Mouse (Mus musculus) megakaryocyte, embryonic 14.5 days (primary cell): ENCODE results near the gene Setd1a. TPM values are rescaled to one million over a fixed set of nuclear protein-coding genes. Genes with fewer than 3 reads are reported as not detected.
"Not testable (repeated sequence)": the region's sequence is repeated elsewhere in the genome, so short reads cannot be mapped to it uniquely, and the experiment has no call there.

Source experiments
- H3K27me3 ChIP-seq: replicated peaks from 2 replicates; pipeline ENCODE3; 2012; ENCODE audit warnings: inconsistent platforms
- H3K36me3 ChIP-seq: replicated peaks from 2 replicates; pipeline ENCODE3; 2012; ENCODE audit warnings: low read length, inconsistent platforms, mixed read lengths
- H3K4me1 ChIP-seq: 2 replicates; pipeline ENCODE4 v1.6.1; 2012; ENCODE audit warnings: inconsistent platforms
- H3K4me3 ChIP-seq: replicated peaks from 2 replicates; pipeline ENCODE3; 2012; ENCODE audit warnings: moderate library complexity, mild to moderate bottlenecking, inconsistent platforms
- H3K9me3 ChIP-seq: 2 replicates; pipeline ENCODE4 v1.6.1; 2012; ENCODE audit warnings: inconsistent platforms
- FLI1 ChIP-seq: IDR thresholded peaks from 2 replicates; pipeline ENCODE4 v1.6.1; 2012; ENCODE audit warnings: low read length, inconsistent platforms, mixed read lengths
- GATA1 ChIP-seq: IDR thresholded peaks from 3 replicates; pipeline ENCODE4 v1.6.1; 2012; ENCODE audit warnings: mixed read lengths, low read length, inconsistent platforms, borderline replicate concordance
- polyA plus RNA-seq: library from polyadenylated mRNA; stranded (reverse); fragments of >175 nt; gene quantifications from 2 replicates; pipeline ENCODE4 v1.2.3, GENCODE M21; 2012; ENCODE audit warnings: low replicate concordance; ENCODE audit not compliant: insufficient read depth

Setd1a gene
- 32.9 and 47.6 TPM in 2 replicates for polyA plus RNA-seq

GRCm38 (mm10) chr7:127776426-127776825, at the start of gene Setd1a:
Setd1a (plus strand) TSS chr7:127776670.
- Histone ChIP-seq H3K4me3 (peak within 1 kb of the TSS; percentile 99), H3K27me3 (no peaks in the 10 kb centered on the region), H3K4me1 (peaks cover 75% of the 10 kb centered on the region), H3K9me3 (no peaks in the 10 kb centered on the region), H3K36me3 (peaks cover 55% of the 10 kb centered on the region)
- TF ChIP-seq FLI1 (no peak), GATA1 (no peak)

- peaks cover 6% of the 10 kb centered on the region for H3K9me3 ChIP-seq
- H3K4me3 ChIP-seq: no peak overlapping the region
- H3K36me3 ChIP-seq: no peaks in the 10 kb centered on the region
- TF ChIP-seq GATA1 (no peak), FLI1 (no peak)
- H3K27me3 ChIP-seq: peaks cover 48% of the 10 kb centered on the region
- peaks cover 8% of the 10 kb centered on the region; the same call in 1 of the 2 replicates for H3K4me1 ChIP-seq
These were observed 48.6 kb upstream of the Setd1a start for GRCm38 (mm10) chr7:127727898-127728297.

GRCm38 (mm10) chr7:127730170-127730569, 46.3 kb upstream of the Setd1a start:
- H3K4me1 ChIP-seq: peaks cover 7% of the 10 kb centered on the region; the same call in 1 of the 2 replicates
- no peak overlapping the region for H3K4me3 ChIP-seq
- peaks cover 6% of the 10 kb centered on the region for H3K9me3 ChIP-seq
- peaks cover 38% of the 10 kb centered on the region for H3K27me3 ChIP-seq
- H3K36me3 ChIP-seq: no peaks in the 10 kb centered on the region
- TF ChIP-seq FLI1 (no peak), GATA1 (no peak)

- Histone ChIP-seq H3K27me3 (peaks cover 21% of the 10 kb centered on the region), H3K4me3 (peak within 1 kb of the TSS; percentile 16)
- not testable (repeated sequence) for H3K4me1 ChIP-seq, H3K9me3 ChIP-seq, H3K36me3 ChIP-seq
These were observed 44.4 kb upstream of the Setd1a start, which contains the start of gene Ctf2 for GRCm38 (mm10) chr7:127732066-127732465. Ctf2 (minus strand) TSS chr7:127732166.

GRCm38 (mm10) chr7:127744366-127745045, 32.0 kb upstream of the Setd1a start, which contains the start of gene Fbxl19:
Fbxl19 (plus strand) TSS chr7:127744543.
- H3K4me1 ChIP-seq: peaks cover 31% of the 10 kb centered on the region
- peak within 1 kb of the TSS; percentile 99 for H3K4me3 ChIP-seq
- TF ChIP-seq GATA1 (no peak), FLI1 (no peak)
- H3K27me3 ChIP-seq: peaks cover 7% of the 10 kb centered on the region
- H3K9me3 ChIP-seq: peaks cover 6% of the 10 kb centered on the region
- peaks cover 23% of the 10 kb centered on the region for H3K36me3 ChIP-seq

- Histone ChIP-seq H3K4me1 (peaks cover 31% of the 10 kb centered on the region), H3K36me3 (peaks cover 31% of the 10 kb centered on the region), H3K27me3 (peaks cover 5% of the 10 kb centered on the region), H3K9me3 (peaks cover 6% of the 10 kb centered on the region), H3K4me3 (peak overlapping the region; percentile 99)
- no peak for TF ChIP-seq GATA1
- TF ChIP-seq FLI1: no peak
These were observed 31.2 kb upstream of the Setd1a start for GRCm38 (mm10) chr7:127745251-127745651.

- TF ChIP-seq FLI1: no peak
- no peak for TF ChIP-seq GATA1
- H3K4me1 ChIP-seq: peaks cover 31% of the 10 kb centered on the region
- peaks cover 37% of the 10 kb centered on the region for H3K36me3 ChIP-seq
- peaks cover 2% of the 10 kb centered on the region for H3K9me3 ChIP-seq
- H3K4me3 ChIP-seq: peak overlapping the region; percentile 99
- peaks cover 3% of the 10 kb centered on the region for H3K27me3 ChIP-seq
These were observed 30.6 kb upstream of the Setd1a start for GRCm38 (mm10) chr7:127745652-127746493.

GRCm38 (mm10) chr7:127746494-127747491, 29.7 kb upstream of the Setd1a start:
- no peak for TF ChIP-seq GATA1
- no peak for TF ChIP-seq FLI1
- Histone ChIP-seq H3K36me3 (peaks cover 46% of the 10 kb centered on the region), H3K27me3 (no peaks in the 10 kb centered on the region), H3K4me3 (peak overlapping the region; percentile 99), H3K9me3 (no peaks in the 10 kb centered on the region), H3K4me1 (peaks cover 31% of the 10 kb centered on the region)
